Mouse (Mus musculus) lung, embryonic 15.5 days (tissue): ENCODE results near the gene Hipk2. TPM values are rescaled to one million over a fixed set of nuclear protein-coding genes. Genes with fewer than 3 reads are reported as not detected.
A peak's percentile ranks its signal among the peaks of the same experiment; 100 is the strongest.

Experiments
- ATAC-seq: fragments of 200-750 bp; cut with Nextera tagmentation; 2 replicates; pipeline ENCODE4 v1.8.0; 2017; ENCODE audit warnings: moderate number of reproducible peaks, borderline replicate concordance; ENCODE audit not compliant: low FRiP score, low TSS enrichment; ENCODE audit errors: extremely low read depth
- H3K27ac ChIP-seq: fragments of 300-500 bp; sonication (generic); 2 replicates; pipeline ENCODE4 v1.5.1; 2015; ENCODE audit warnings: moderate library complexity, mild to moderate bottlenecking, inconsistent platforms
- H3K27me3 ChIP-seq: fragments of 300-500 bp; sonication (generic); 2 replicates; pipeline ENCODE4 v1.6.1; 2015; ENCODE audit warnings: inconsistent platforms
- H3K36me3 ChIP-seq: fragments of 300-500 bp; sonication (generic); 2 replicates; pipeline ENCODE4 v1.6.1; 2015; ENCODE audit warnings: inconsistent platforms
- H3K4me1 ChIP-seq: fragments of 300-500 bp; sonication (generic); 2 replicates; pipeline ENCODE4 v1.6.1; 2015; ENCODE audit warnings: inconsistent platforms
- H3K4me2 ChIP-seq: fragments of 300-500 bp; sonication (generic); 2 replicates; pipeline ENCODE4 v1.6.1; 2015; ENCODE audit warnings: inconsistent platforms, mild to moderate bottlenecking, moderate library complexity
- H3K4me3 ChIP-seq: fragments of 300-500 bp; sonication (generic); 2 replicates; pipeline ENCODE4 v1.5.1; 2015; ENCODE audit warnings: mild to moderate bottlenecking, inconsistent platforms
- H3K9ac ChIP-seq: fragments of 300-500 bp; sonication (generic); 2 replicates; pipeline ENCODE4 v1.6.1; 2015; ENCODE audit warnings: inconsistent platforms
- H3K9me3 ChIP-seq: fragments of 300-500 bp; sonication (generic); 2 replicates; pipeline ENCODE4 v1.6.1; 2016; ENCODE audit warnings: inconsistent platforms
- WGBS: fragments of 180-500 bp; shearing (Covaris S2); methylation state at CpG from one replicate; pipeline ENCODE4 v1.1.7; 2015; 5-methylcytosine and 5-hydroxymethylcytosine counted together
- polyA plus RNA-seq: library from polyadenylated mRNA; unstranded; fragments of >200 nt; fragmentation: Nextera tagmentation; extraction: Ambion mirVana; gene quantifications from 2 replicates; pipeline ENCODE4 v1.2.1, GENCODE M21; 2015

Hipk2 gene
- polyA plus RNA-seq, 1 experiment from 2014 or later = 21.8 TPM

DNA sequence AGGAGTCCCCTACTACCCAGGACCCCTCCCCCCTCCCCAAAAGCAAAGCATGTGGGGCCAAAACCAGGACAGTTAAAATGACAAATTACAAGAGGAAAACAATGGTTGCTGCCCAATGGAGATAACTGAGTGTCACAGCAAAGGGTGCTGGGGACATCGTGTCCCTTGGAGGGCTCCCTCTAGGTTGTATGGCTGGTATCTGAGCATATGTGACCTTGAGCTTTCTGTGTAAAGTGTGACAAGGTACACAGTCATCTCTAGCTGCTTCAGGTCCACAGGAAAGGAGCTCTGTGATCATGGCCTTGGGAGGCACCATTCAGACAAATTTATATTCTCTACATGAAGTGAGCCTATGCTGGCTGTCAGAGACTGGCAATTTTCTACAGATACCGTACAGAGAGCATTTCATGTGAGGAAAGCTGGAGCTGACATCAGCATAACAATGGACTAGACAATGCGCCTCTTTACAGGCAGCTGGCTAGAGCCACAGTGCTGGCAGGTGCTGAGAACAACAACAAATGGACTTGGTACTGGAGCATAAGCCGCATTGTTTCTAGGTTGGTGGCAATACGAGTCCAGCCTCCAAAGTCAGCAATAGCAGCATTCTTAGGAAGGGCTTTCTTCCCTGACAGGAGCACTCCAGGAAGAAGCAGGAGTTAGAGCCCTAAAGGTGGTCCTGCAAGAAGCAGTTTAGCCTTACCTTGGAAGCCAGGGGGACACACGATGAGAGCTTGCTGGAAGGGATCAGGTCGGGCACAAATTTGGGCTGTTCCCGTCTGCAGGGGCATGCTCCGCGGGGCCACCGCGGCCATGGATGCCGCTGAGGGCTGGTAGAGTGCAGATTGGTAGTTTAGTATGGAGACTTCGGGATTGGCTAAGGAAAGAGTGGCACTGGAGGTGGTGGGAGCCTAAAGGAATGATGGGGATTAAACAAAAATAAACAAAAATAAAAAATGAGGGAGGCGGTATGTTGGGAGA, 145.5 kb downstream of the Hipk2 start:
- peaks cover 28% of the 10 kb centered on the region for H3K36me3 ChIP-seq
- no peaks in the 10 kb centered on the region for H3K27me3 ChIP-seq
- H3K9ac ChIP-seq = no peak overlapping the region
- H3K4me2 ChIP-seq = no peak overlapping the region
- no peak for ATAC-seq
- no peaks in the 10 kb centered on the region for H3K4me1 ChIP-seq
- no peak overlapping the region for H3K27ac ChIP-seq
- WGBS = 83% methylated on average over 15 of the region's 15 CpGs
- no peak overlapping the region for H3K4me3 ChIP-seq
- H3K9me3 ChIP-seq = no peaks in the 10 kb centered on the region

DNA sequence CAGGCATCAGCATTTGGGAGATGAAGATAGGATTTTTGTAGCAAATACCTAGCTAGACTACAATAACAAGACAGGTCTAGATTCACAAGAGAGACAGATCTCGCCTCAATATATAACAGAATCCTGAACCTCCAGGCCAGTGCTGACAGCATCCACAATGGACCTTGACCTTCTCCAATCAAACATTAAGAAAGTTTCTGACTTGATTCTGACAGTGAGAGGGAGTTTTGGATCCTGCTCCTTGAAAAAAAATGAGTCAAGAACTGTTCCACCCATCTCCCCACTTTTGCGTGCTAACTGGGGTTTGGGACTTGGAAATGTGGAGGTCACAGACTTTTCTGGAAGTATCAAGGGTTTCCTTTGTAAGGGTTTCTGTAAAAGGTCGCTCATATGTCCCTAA, 150.4 kb downstream of the Hipk2 start:
- ATAC-seq = no peak
- Histone ChIP-seq H3K27ac (no peak overlapping the region), H3K27me3 (no peaks in the 10 kb centered on the region), H3K4me1 (no peaks in the 10 kb centered on the region), H3K36me3 (peaks cover 27% of the 10 kb centered on the region), H3K9me3 (no peaks in the 10 kb centered on the region), H3K4me3 (no peak overlapping the region), H3K4me2 (no peak overlapping the region), H3K9ac (no peak overlapping the region)
- 92% methylated on average over 3 of the region's 3 CpGs for WGBS

- WGBS = 88% methylated on average over 1 of the region's 1 CpGs
- no peak for ATAC-seq
These were observed 154.6 kb downstream of the Hipk2 start for GRCm38 (mm10) chr6:38721361-38721760.

GRCm38 (mm10) chr6:38719229-38719628, 156.7 kb downstream of the Hipk2 start:
- Histone ChIP-seq H3K4me1 (no peaks in the 10 kb centered on the region), H3K27ac (no peak overlapping the region), H3K36me3 (peaks cover 69% of the 10 kb centered on the region), H3K9ac (no peak overlapping the region), H3K4me3 (no peak overlapping the region), H3K9me3 (no peaks in the 10 kb centered on the region), H3K4me2 (no peak overlapping the region), H3K27me3 (no peaks in the 10 kb centered on the region)
- WGBS = 87% methylated on average over 6 of the region's 6 CpGs
- no peak for ATAC-seq

More at GRCm38 (mm10) chr6:38721361-38721760, 154.6 kb downstream of the Hipk2 start:
- Histone ChIP-seq H3K4me1 (no peaks in the 10 kb centered on the region), H3K9me3 (no peaks in the 10 kb centered on the region), H3K9ac (no peak overlapping the region), H3K4me2 (no peak overlapping the region), H3K27me3 (no peaks in the 10 kb centered on the region), H3K4me3 (no peak overlapping the region), H3K27ac (no peak overlapping the region), H3K36me3 (peaks cover 48% of the 10 kb centered on the region)

DNA sequence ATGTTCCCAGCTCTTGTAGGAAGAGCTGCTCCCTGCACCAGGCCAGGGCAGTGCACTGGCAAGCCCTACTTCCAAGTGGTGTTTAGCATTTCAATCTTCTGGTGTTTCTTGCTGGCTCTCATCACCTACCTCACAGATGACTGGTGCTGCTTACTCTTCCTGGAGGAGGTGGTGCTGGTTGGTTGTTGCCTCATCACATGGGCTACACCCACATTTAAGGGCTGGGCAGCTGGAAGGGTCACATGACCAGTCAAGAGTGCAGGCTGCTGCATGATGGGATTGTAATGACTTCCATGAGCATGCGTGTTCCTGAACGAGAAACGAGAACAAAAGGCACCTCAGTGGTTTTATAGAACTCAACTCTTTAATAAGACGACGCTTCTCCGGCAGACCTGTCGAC, 157.3 kb downstream of the Hipk2 start:
- 88% methylated on average over 7 of the region's 7 CpGs for WGBS
- ATAC-seq = no peak
- no peak overlapping the region for H3K27ac ChIP-seq
- H3K27me3 ChIP-seq = no peaks in the 10 kb centered on the region
- peaks cover 75% of the 10 kb centered on the region for H3K36me3 ChIP-seq
- H3K4me2 ChIP-seq = no peak overlapping the region
- no peak overlapping the region for H3K9ac ChIP-seq
- H3K9me3 ChIP-seq = no peaks in the 10 kb centered on the region
- H3K4me1 ChIP-seq = no peaks in the 10 kb centered on the region
- no peak overlapping the region for H3K4me3 ChIP-seq

DNA sequence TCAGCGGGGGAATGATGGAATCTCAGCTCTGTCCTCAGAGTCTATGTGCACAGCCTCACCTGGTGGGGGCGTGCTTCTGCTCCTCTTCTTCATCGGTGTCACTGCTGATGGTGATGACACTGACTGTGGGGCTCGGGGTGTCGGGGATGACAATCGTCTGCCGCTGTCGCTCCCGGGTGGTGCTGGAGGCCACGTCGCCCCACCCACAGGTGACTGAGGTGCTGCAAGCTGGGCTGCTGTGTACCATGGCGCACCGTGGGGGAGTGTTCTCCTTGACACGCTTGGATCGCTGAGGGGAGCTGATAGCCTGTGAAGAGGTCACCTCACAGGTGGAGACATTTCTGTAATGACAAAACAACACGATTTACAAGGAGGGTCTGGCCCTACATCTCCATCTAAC, 160.1 kb downstream of the Hipk2 start:
- ATAC-seq = no peak
- WGBS = 84% methylated on average over 16 of the region's 16 CpGs
- Histone ChIP-seq H3K4me2 (no peak overlapping the region), H3K27ac (no peak overlapping the region), H3K36me3 (peaks cover 86% of the 10 kb centered on the region), H3K4me3 (no peak overlapping the region), H3K9me3 (no peaks in the 10 kb centered on the region), H3K27me3 (no peaks in the 10 kb centered on the region), H3K4me1 (no peaks in the 10 kb centered on the region), H3K9ac (no peak overlapping the region)

- Histone ChIP-seq H3K9ac (no peak overlapping the region), H3K27me3 (no peaks in the 10 kb centered on the region), H3K4me1 (no peaks in the 10 kb centered on the region), H3K36me3 (peaks cover 86% of the 10 kb centered on the region), H3K27ac (no peak overlapping the region), H3K4me3 (no peak overlapping the region), H3K4me2 (no peak overlapping the region), H3K9me3 (no peaks in the 10 kb centered on the region)
- ATAC-seq = no peak
- WGBS = 82% methylated on average over 19 of the region's 19 CpGs
These were observed 161.7 kb downstream of the Hipk2 start for GRCm38 (mm10) chr6:38713957-38714898.

DNA sequence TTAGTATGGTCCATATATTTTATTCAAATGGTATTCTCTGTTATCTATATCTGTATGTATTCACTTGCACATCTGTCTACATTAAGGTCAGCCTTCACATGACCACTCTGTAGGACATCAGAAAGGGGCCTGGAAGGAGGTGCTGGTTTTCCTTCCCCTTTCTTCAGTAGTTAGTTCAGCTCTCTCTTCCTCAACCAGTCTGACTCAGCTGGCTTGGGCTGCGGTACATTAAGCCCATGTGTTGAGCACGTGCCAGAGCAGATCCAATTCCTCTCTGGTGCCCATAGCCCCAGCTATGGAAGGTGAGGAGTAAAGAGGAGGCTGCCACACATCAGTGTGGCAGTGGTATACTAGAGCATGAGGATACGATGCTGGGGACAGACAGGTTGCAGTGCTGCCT, 165.5 kb downstream of the Hipk2 start:
- Histone ChIP-seq H3K36me3 (peaks cover 56% of the 10 kb centered on the region), H3K4me1 (no peaks in the 10 kb centered on the region)
- WGBS = 88% methylated on average over 3 of the region's 3 CpGs

GRCm38 (mm10) chr6:38704264-38704984, 171.5 kb downstream of the Hipk2 start:
- peaks cover 11% of the 10 kb centered on the region for H3K4me1 ChIP-seq
- no peaks in the 10 kb centered on the region for H3K9me3 ChIP-seq
- H3K4me3 ChIP-seq = no peak overlapping the region
- H3K27me3 ChIP-seq = no peaks in the 10 kb centered on the region
- no peak overlapping the region for H3K27ac ChIP-seq
- no peak overlapping the region for H3K9ac ChIP-seq
- WGBS = 64% methylated on average over 7 of the region's 7 CpGs
- peak; percentile 46; the same call in 1 of the 2 replicates for ATAC-seq
- no peak overlapping the region for H3K4me2 ChIP-seq
- peaks cover 33% of the 10 kb centered on the region for H3K36me3 ChIP-seq

More for the DNA sequence above, 165.5 kb downstream of the Hipk2 start:
- Histone ChIP-seq H3K9ac (no peak overlapping the region), H3K4me3 (no peak overlapping the region), H3K4me2 (no peak overlapping the region), H3K27ac (no peak overlapping the region), H3K27me3 (no peaks in the 10 kb centered on the region), H3K9me3 (no peaks in the 10 kb centered on the region)
- ATAC-seq = no peak

- H3K36me3 ChIP-seq = peaks cover 41% of the 10 kb centered on the region
- no peak overlapping the region for H3K4me2 ChIP-seq
- 77% methylated on average over 6 of the region's 6 CpGs for WGBS
- no peaks in the 10 kb centered on the region for H3K27me3 ChIP-seq
- H3K9ac ChIP-seq = no peak overlapping the region
- peaks cover 15% of the 10 kb centered on the region for H3K4me1 ChIP-seq
- no peak overlapping the region for H3K4me3 ChIP-seq
- ATAC-seq = 0 out of 2 replicates have a peak, but pooled peaks have one; percentile 33
- H3K9me3 ChIP-seq = no peaks in the 10 kb centered on the region
- no peak overlapping the region for H3K27ac ChIP-seq
These were observed 172.4 kb downstream of the Hipk2 start for GRCm38 (mm10) chr6:38703526-38703925.

DNA sequence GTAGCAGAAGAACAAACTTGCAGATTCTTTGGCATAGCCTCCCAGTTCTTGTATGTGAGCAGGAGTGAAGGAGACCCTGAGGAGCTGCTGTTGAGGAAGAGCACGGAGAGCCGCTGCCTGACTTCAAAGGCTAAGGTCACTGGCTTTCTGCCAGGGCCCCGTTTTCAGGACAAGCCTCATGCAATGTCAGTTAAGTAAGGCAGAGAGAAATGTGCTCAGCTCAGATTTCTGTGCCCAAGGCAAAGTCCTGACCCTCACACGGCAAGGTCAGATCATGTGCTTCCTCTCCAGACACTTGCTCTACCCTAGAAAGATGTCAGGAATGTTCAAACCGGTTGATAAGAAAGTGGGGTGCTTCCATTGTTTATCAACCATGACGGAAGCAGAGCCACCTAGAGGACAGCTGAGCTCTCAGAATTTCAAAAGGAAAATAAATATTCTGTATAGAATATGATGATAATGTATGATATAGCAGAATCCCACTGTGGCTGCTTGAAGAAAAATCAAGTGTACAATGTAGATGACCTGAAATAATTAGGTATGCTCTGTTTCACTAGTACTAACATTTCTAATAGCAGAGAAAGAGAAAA, 173.1 kb downstream of the Hipk2 start:
- no peak for ATAC-seq
- Histone ChIP-seq H3K27ac (no peak overlapping the region), H3K9ac (no peak overlapping the region), H3K4me2 (no peak overlapping the region), H3K4me3 (no peak overlapping the region), H3K27me3 (no peaks in the 10 kb centered on the region), H3K4me1 (peaks cover 18% of the 10 kb centered on the region), H3K36me3 (peaks cover 46% of the 10 kb centered on the region), H3K9me3 (no peaks in the 10 kb centered on the region)
- 12% methylated on average over 6 of the region's 6 CpGs for WGBS
